Mouse (Mus musculus): Measurements from ENCODE around the gene Sgo2a. TPM values are rescaled to one million over a fixed set of nuclear protein-coding genes. Genes with fewer than 3 reads are reported as not detected.

Sgo2a gene
- total RNA-seq, 1 experiment from 2014 or later = 4.3 TPM

Other genes starting within 250 kb of the Sgo2a start
- 6.6 and 8.3 TPM in 2 replicates for gene Spats2l, start 221.8 kb upstream of the Sgo2a start, total RNA-seq (2021)
- gene Kctd18, start 23.0 kb downstream of the Sgo2a start, total RNA-seq (2021) = 10.7 and 15.4 TPM in 2 replicates
- gene Aox1, start 34.0 kb downstream of the Sgo2a start, total RNA-seq (2021) = 22.2 and 25.5 TPM in 2 replicates
- 2.7 and 8.4 TPM in 2 replicates for gene Aox3, start 117.2 kb downstream of the Sgo2a start, total RNA-seq (2021)
- gene Aox4, start 214.4 kb downstream of the Sgo2a start, total RNA-seq (2021) = 0.07 and 0.08 TPM in 2 replicates

All from adrenal gland, postnatal 14 days (tissue).